ENCODE assay signal across 8 mouse cellular contexts in genomic region chrX:73967177-73968075, GRCm38 (mm10). TPM values are rescaled to one million over a fixed set of nuclear protein-coding genes. Genes with fewer than 3 reads are reported as not detected.
DNase-seq lines count a peak whose midpoint lies in the region; ATAC-seq lines count a peak whose summit lies in the region.

No protein-coding gene starts in this region.

- peak; percentile 61 for ATAC-seq in CD4-positive, CD25-positive, alpha-beta regulatory T cell, adult 4 months
- ATAC-seq in heart, embryonic 15.5 days (replicated peaks; ENCODE audit: insufficient number of reproducible peaks, insufficient read depth, low FRiP score, low read depth), result peak; percentile 86
- ATAC-seq in liver, embryonic 15.5 days (ENCODE audit: insufficient read depth), result peak; percentile 67
- ATAC-seq in neural tube, embryonic 12.5 days (ENCODE audit: low FRiP score, low read depth), result peak; percentile 86

- H3K4me1 ChIP-seq in forebrain, embryonic 10.5 days, result peaks cover 32% of the 10 kb centered on the region
- H3K4me1 ChIP-seq in heart, embryonic 15.5 days (replicated peaks), result peaks cover 23% of the 10 kb centered on the region
- peaks cover 52% of the 10 kb centered on the region for H3K4me1 ChIP-seq in liver, embryonic 15.5 days (replicated peaks)
- H3K4me1 ChIP-seq in neural tube, embryonic 12.5 days, result peaks cover 20% of the 10 kb centered on the region

- peaks cover 4% of the 10 kb centered on the region; the same call in 1 of the 2 replicates for H3K27me3 ChIP-seq in forebrain, embryonic 10.5 days (ENCODE audit: poor library complexity, severe bottlenecking)
- H3K27me3 ChIP-seq in heart, embryonic 15.5 days, result 0 out of 2 replicates have a peak, but pooled peaks cover 5% of the 10 kb centered on the region
- H3K27me3 ChIP-seq in liver, embryonic 15.5 days, result no peaks in the 10 kb centered on the region
- H3K27me3 ChIP-seq in neural tube, embryonic 12.5 days (replicated peaks), result no peaks in the 10 kb centered on the region

- peak overlapping the region; percentile 75 for H3K4me3 ChIP-seq in forebrain, embryonic 10.5 days
- peak overlapping the region; percentile 78 for H3K4me3 ChIP-seq in heart, embryonic 15.5 days
- H3K4me3 ChIP-seq in liver, embryonic 15.5 days (replicated peaks), result peak overlapping the region; percentile 77
- peak overlapping the region; percentile 73 for H3K4me3 ChIP-seq in neural tube, embryonic 12.5 days

- H3K9me3 ChIP-seq in forebrain, embryonic 10.5 days, result no peaks in the 10 kb centered on the region; the same call in 1 of the 2 replicates
- no peaks in the 10 kb centered on the region for H3K9me3 ChIP-seq in heart, embryonic 15.5 days (replicated peaks)
- no peaks in the 10 kb centered on the region for H3K9me3 ChIP-seq in liver, embryonic 15.5 days (replicated peaks)
- no peaks in the 10 kb centered on the region for H3K9me3 ChIP-seq in neural tube, embryonic 12.5 days

- H3K4me2 ChIP-seq in heart, embryonic 15.5 days, result peak overlapping the region; percentile 58
- peak overlapping the region; percentile 78 for H3K4me2 ChIP-seq in liver, embryonic 15.5 days
- H3K4me2 ChIP-seq in neural tube, embryonic 12.5 days (replicated peaks), result peak overlapping the region; percentile 77

- H3K9ac ChIP-seq in heart, embryonic 15.5 days, result peak overlapping the region; percentile 72
- H3K9ac ChIP-seq in liver, embryonic 15.5 days, result peak overlapping the region; percentile 72
- peak overlapping the region; percentile 70 for H3K9ac ChIP-seq in neural tube, embryonic 12.5 days

- peak overlapping the region; percentile 97 for H3K27ac ChIP-seq in forebrain, embryonic 10.5 days
- peak overlapping the region; percentile 99 for H3K27ac ChIP-seq in heart, embryonic 15.5 days
- H3K27ac ChIP-seq in liver, embryonic 15.5 days (replicated peaks), result peak overlapping the region; percentile 99
- peak overlapping the region; percentile 92 for H3K27ac ChIP-seq in neural tube, embryonic 12.5 days

- 9% methylated on average over 60 of the region's 60 CpGs for WGBS in forebrain, embryonic 10.5 days
- WGBS in heart, embryonic 15.5 days, result 10% methylated on average over 56 of the region's 60 CpGs
- WGBS in liver, embryonic 15.5 days (ENCODE audit: insufficient replicate concordance), result 10% methylated on average over 60 of the region's 60 CpGs
- WGBS in neural tube, embryonic 12.5 days, result 16% methylated on average over 60 of the region's 60 CpGs

- peak; percentile 77 for DNase-seq in c-Kit-negative CD71-positive TER-119-positive erythroid progenitor cells, embryonic 14.5 days (ENCODE audit: low read depth, low spot score)
- peak; percentile 86 for DNase-seq in forebrain, embryonic 10.5 days (ENCODE audit: extremely low spot score, low spot score)
- DNase-seq in kidney, postnatal 25 days, result peak; percentile 93 to 95
- DNase-seq in telencephalon, adult 2 months (ENCODE audit: low read depth, low spot score), result peak; percentile 93

- H3K36me3 ChIP-seq in forebrain, embryonic 10.5 days (replicated peaks), result peaks cover 23% of the 10 kb centered on the region
- no peaks in the 10 kb centered on the region for H3K36me3 ChIP-seq in heart, embryonic 15.5 days
- H3K36me3 ChIP-seq in liver, embryonic 15.5 days (replicated peaks), result peaks cover 3% of the 10 kb centered on the region; the same call in 1 of the 2 replicates
- H3K36me3 ChIP-seq in neural tube, embryonic 12.5 days, result peaks cover 4% of the 10 kb centered on the region; the same call in 1 of the 2 replicates

RNA-seq across cellular contexts. Expression of gene Hcfc1, which starts 1.3 kb away (rescaled TPM):
- polyA plus RNA-seq in CD4-positive, CD25-positive, alpha-beta regulatory T cell, adult 4 months (2017; shearing (Covaris generic)), result 10 to 100 TPM; 34.2 to 45.5 TPM
- 83.4 and 89.9 TPM in 2 replicates for polyA plus RNA-seq in forebrain, embryonic 10.5 days (2016; fragmentation: Nextera tagmentation; extraction: Ambion mirVana)
- 24.4 and 33.9 TPM in 2 replicates for polyA plus RNA-seq in heart, embryonic 15.5 days (2015; fragmentation: Nextera tagmentation; extraction: Ambion mirVana)
- 29.6 and 30.7 TPM in 2 replicates for polyA plus RNA-seq in liver, embryonic 15.5 days (2015; fragmentation: Nextera tagmentation; extraction: Ambion mirVana)
- polyA plus RNA-seq in neural tube, embryonic 12.5 days (2016; fragmentation: Nextera tagmentation; extraction: Ambion mirVana), result 66.0 and 67.8 TPM in 2 replicates

RNA-seq across cellular contexts. Expression of gene Renbp, which starts 36.8 kb away (rescaled TPM):
- polyA plus RNA-seq in CD4-positive, CD25-positive, alpha-beta regulatory T cell, adult 4 months (2017; shearing (Covaris generic)), result 10 to 100 TPM in 1 of 2 experiments, 1 to 10 TPM in 1; 6.4 to 15.1 TPM
- 17.3 and 18.7 TPM in 2 replicates for polyA plus RNA-seq in forebrain, embryonic 10.5 days (2016; fragmentation: Nextera tagmentation; extraction: Ambion mirVana)
- polyA plus RNA-seq in heart, embryonic 15.5 days (2015; fragmentation: Nextera tagmentation; extraction: Ambion mirVana), result 52.0 and 53.5 TPM in 2 replicates
- polyA plus RNA-seq in liver, embryonic 15.5 days (2015; fragmentation: Nextera tagmentation; extraction: Ambion mirVana), result 19.6 and 22.6 TPM in 2 replicates
- polyA plus RNA-seq in neural tube, embryonic 12.5 days (2016; fragmentation: Nextera tagmentation; extraction: Ambion mirVana), result 16.9 and 17.6 TPM in 2 replicates

RNA-seq across cellular contexts. Expression of gene Naa10, which starts 45.7 kb away (rescaled TPM):
- 100 to 1,000 TPM; 181 to 200 TPM for polyA plus RNA-seq in CD4-positive, CD25-positive, alpha-beta regulatory T cell, adult 4 months (2017; shearing (Covaris generic))
- 171 and 175 TPM in 2 replicates for polyA plus RNA-seq in forebrain, embryonic 10.5 days (2016; fragmentation: Nextera tagmentation; extraction: Ambion mirVana)
- 84.5 and 90.5 TPM in 2 replicates for polyA plus RNA-seq in heart, embryonic 15.5 days (2015; fragmentation: Nextera tagmentation; extraction: Ambion mirVana)
- polyA plus RNA-seq in liver, embryonic 15.5 days (2015; fragmentation: Nextera tagmentation; extraction: Ambion mirVana), result 72.4 and 79.2 TPM in 2 replicates
- polyA plus RNA-seq in neural tube, embryonic 12.5 days (2016; fragmentation: Nextera tagmentation; extraction: Ambion mirVana), result 112 and 114 TPM in 2 replicates

RNA-seq across cellular contexts. Expression of gene Arhgap4, which starts 45.8 kb away (rescaled TPM):
- polyA plus RNA-seq in CD4-positive, CD25-positive, alpha-beta regulatory T cell, adult 4 months (2017; shearing (Covaris generic)), result 100 to 1,000 TPM; 162 to 239 TPM
- polyA plus RNA-seq in forebrain, embryonic 10.5 days (2016; fragmentation: Nextera tagmentation; extraction: Ambion mirVana), result 2.0 and 3.2 TPM in 2 replicates
- polyA plus RNA-seq in heart, embryonic 15.5 days (2015; fragmentation: Nextera tagmentation; extraction: Ambion mirVana), result 1.2 and 5.5 TPM in 2 replicates
- polyA plus RNA-seq in liver, embryonic 15.5 days (2015; fragmentation: Nextera tagmentation; extraction: Ambion mirVana), result 6.4 and 7.7 TPM in 2 replicates
- 2.4 and 3.1 TPM in 2 replicates for polyA plus RNA-seq in neural tube, embryonic 12.5 days (2016; fragmentation: Nextera tagmentation; extraction: Ambion mirVana)

RNA-seq across cellular contexts. Expression of gene Irak1, which starts 56.3 kb away (rescaled TPM):
- polyA plus RNA-seq in CD4-positive, CD25-positive, alpha-beta regulatory T cell, adult 4 months (2017; shearing (Covaris generic)), result 10 to 100 TPM; 19.8 to 23.1 TPM
- polyA plus RNA-seq in forebrain, embryonic 10.5 days (2016; fragmentation: Nextera tagmentation; extraction: Ambion mirVana), result 56.6 and 63.3 TPM in 2 replicates
- polyA plus RNA-seq in heart, embryonic 15.5 days (2015; fragmentation: Nextera tagmentation; extraction: Ambion mirVana), result 41.4 and 57.9 TPM in 2 replicates
- 23.0 and 24.5 TPM in 2 replicates for polyA plus RNA-seq in liver, embryonic 15.5 days (2015; fragmentation: Nextera tagmentation; extraction: Ambion mirVana)
- 48.2 and 51.2 TPM in 2 replicates for polyA plus RNA-seq in neural tube, embryonic 12.5 days (2016; fragmentation: Nextera tagmentation; extraction: Ambion mirVana)

Comparison
In these comparisons a context has a peak if more than half of its experiments do, and no peak if none do; other contexts are left out.
1. Peak in every context shown above with its lines: DNase-seq, ATAC-seq, H3K4me3 ChIP-seq and H3K27ac ChIP-seq.